Mouse (Mus musculus) intestine, embryonic 14.5 days (tissue): ENCODE measurements around the gene Ucp2. TPM values are rescaled to one million over a fixed set of nuclear protein-coding genes. Genes with fewer than 3 reads are reported as not detected.

Source experiments
- ATAC-seq: fragments of 200-750 bp; cut with Nextera tagmentation; replicated peaks from 2 replicates; pipeline ENCODE4 v1.8.0; 2017; ENCODE audit warnings: low read depth, moderate number of reproducible peaks, moderate TSS enrichment, moderate library complexity; ENCODE audit not compliant: low FRiP score, low TSS enrichment
- DNase-seq: peaks from one replicate; pipeline ENCODE4 v3.0.0-alpha.2; 2018; ENCODE audit warnings: low spot score
- H3K27ac ChIP-seq: fragments of 300-500 bp; sonication (generic); 2 replicates; pipeline ENCODE4 v1.5.1; 2014; ENCODE audit warnings: low read depth, mild to moderate bottlenecking, control low read depth
- H3K27me3 ChIP-seq: fragments of 300-500 bp; sonication (generic); replicated peaks from 2 replicates; pipeline ENCODE4 v1.6.1; 2014; ENCODE audit warnings: low read length, control low read depth; ENCODE audit not compliant: control insufficient read depth, insufficient read depth
- H3K36me3 ChIP-seq: fragments of 300-500 bp; sonication (generic); 2 replicates; pipeline ENCODE4 v1.6.1; 2014; ENCODE audit warnings: low read length, control low read depth; ENCODE audit not compliant: control insufficient read depth, insufficient read depth
- H3K4me1 ChIP-seq: fragments of 300-500 bp; sonication (generic); replicated peaks from 2 replicates; pipeline ENCODE4 v1.6.1; 2014; ENCODE audit warnings: low read length, control low read depth, mixed read lengths; ENCODE audit not compliant: control insufficient read depth, insufficient read depth
- H3K4me2 ChIP-seq: fragments of 300-500 bp; sonication (generic); 2 replicates; pipeline ENCODE4 v1.6.1; 2014; ENCODE audit warnings: low read length
- H3K4me3 ChIP-seq: fragments of 300-500 bp; sonication (generic); 2 replicates; pipeline ENCODE4 v1.5.1; 2014; ENCODE audit warnings: low read depth, low read length, control low read depth, mixed read lengths
- H3K9ac ChIP-seq: fragments of 300-500 bp; sonication (generic); 2 replicates; pipeline ENCODE4 v1.6.1; 2014; ENCODE audit warnings: mild to moderate bottlenecking, low read length
- H3K9me3 ChIP-seq: fragments of 300-500 bp; sonication (generic); 2 replicates; pipeline ENCODE4 v1.6.1; 2016; ENCODE audit warnings: low read length, control low read depth; ENCODE audit not compliant: control insufficient read depth
- WGBS: fragments of 180-500 bp; shearing (Covaris S2); extraction: QIAGEN DNeasy Blood & Tissue Kit; methylation state at CpG from one replicate; pipeline ENCODE4 v1.1.7; 2014; 5-methylcytosine and 5-hydroxymethylcytosine counted together
- polyA plus RNA-seq: library from polyadenylated mRNA; unstranded; fragments of >200 nt; fragmentation: Nextera tagmentation; extraction: Ambion mirVana; gene quantifications from 2 replicates; pipeline ENCODE4 v1.2.1, GENCODE M21; 2014

Gene Ucp2
- polyA plus RNA-seq, 1 experiment from 2014 or later, result 179 TPM

- Histone ChIP-seq H3K4me3 (no peak overlapping the region), H3K27ac (no peak overlapping the region), H3K4me2 (no peak overlapping the region), H3K4me1 (no peaks in the 10 kb centered on the region), H3K9ac (no peak overlapping the region), H3K36me3 (peaks cover 18% of the 10 kb centered on the region), H3K27me3 (no peaks in the 10 kb centered on the region), H3K9me3 (no peaks in the 10 kb centered on the region)
- 79% methylated on average over 7 of the region's 7 CpGs for WGBS
- ATAC-seq, result no peak
- no peak for DNase-seq
Measured at GRCm38 (mm10) chr7:100502374-100502922, 9.3 kb downstream of the Ucp2 start.

DNA sequence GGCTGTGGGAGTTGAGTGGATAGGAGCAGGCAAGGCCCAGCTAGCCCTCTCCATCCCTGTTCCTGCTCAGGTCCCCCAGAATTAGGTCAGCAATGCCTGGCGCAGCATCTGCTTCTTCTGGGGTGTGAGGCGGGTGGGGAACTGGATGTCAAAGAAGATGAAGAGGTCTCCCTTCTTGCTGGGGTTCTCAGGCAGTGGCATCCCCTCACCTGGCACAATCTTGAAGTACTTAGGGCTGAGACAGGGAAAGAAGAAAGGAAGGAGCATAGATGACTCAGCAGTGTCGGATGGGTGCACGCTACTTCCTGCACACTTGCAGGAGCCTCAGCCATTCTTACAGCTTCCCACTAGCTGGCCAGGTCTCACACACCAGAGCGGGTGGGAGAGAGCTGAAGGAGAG lies 9.9 kb downstream of the Ucp2 start:
- 87% methylated on average over 5 of the region's 5 CpGs for WGBS

DNA sequence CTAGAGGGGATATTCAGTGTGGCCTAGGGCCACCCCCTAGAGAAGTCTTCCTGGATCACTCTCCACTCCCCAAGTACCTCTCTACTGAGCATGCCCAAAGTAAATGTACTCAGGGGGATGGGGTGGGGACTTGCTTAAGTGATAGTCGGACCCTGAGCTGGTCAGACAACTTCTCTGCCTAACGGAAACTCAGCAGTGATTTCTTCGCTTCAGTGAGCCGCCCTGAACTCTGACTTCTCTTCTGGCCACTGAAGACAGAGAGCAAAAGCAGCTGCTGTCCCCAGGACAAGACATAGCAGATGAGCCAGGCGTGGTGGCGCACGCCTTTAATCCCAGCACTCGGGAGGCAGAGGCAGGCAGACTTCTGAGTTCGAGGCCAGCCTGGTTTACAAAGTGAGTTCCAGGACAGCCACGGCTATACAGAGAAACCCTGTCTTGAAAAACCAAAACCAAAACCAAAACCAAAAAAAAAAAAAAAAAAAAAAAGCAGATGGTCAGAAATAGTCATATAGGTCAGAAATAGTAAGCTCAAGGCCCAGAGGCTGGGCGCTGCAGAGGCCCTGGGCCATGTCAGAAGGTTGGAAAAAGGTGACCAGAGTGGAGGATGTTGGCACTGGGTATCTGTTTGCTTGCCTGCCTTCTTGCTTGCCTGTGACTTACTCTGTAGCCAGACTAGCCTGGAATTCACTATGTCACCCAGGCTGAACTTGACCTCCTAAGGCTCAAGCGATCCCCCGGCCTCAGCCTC lies 11.8 kb downstream of the Ucp2 start:
- no peak overlapping the region for H3K27ac ChIP-seq
- H3K36me3 ChIP-seq, result no peaks in the 10 kb centered on the region
- H3K9me3 ChIP-seq, result no peaks in the 10 kb centered on the region
- ATAC-seq, result no peak
- 78% methylated on average over 13 of the region's 13 CpGs for WGBS
- H3K4me3 ChIP-seq, result no peak overlapping the region
- no peak for DNase-seq
- no peak overlapping the region for H3K9ac ChIP-seq
- H3K4me2 ChIP-seq, result no peak overlapping the region
- no peaks in the 10 kb centered on the region for H3K27me3 ChIP-seq
- H3K4me1 ChIP-seq, result no peaks in the 10 kb centered on the region

More for the DNA sequence above, 9.9 kb downstream of the Ucp2 start:
- ATAC-seq, result no peak
- Histone ChIP-seq H3K9me3 (no peaks in the 10 kb centered on the region), H3K4me2 (no peak overlapping the region), H3K4me1 (no peaks in the 10 kb centered on the region), H3K36me3 (peaks cover 12% of the 10 kb centered on the region), H3K27me3 (no peaks in the 10 kb centered on the region), H3K27ac (no peak overlapping the region), H3K4me3 (no peak overlapping the region), H3K9ac (no peak overlapping the region)
- DNase-seq, result no peak

DNA sequence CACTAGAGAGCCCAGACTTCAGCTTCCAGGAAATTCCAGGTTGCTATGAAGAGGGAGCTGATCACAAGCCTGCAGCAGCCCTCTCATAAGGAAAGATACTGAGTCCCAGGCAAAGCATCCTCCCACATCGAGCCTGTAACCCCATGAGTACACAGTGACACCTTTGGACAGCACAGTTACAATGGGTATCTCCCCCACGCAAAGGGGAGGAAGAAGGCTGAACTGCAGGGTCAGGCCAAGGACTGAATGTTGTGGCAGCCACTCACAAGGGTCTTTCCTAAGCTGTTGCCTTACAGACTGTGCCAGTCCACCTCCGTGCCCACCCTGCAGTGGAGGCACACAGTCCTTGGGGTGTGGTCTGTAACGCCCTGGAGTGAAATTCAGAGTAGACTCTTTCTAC lies 13.4 kb downstream of the Ucp2 start:
- no peak overlapping the region for H3K9ac ChIP-seq
- H3K27me3 ChIP-seq, result no peaks in the 10 kb centered on the region
- DNase-seq, result no peak
- H3K9me3 ChIP-seq, result no peaks in the 10 kb centered on the region
- no peak for ATAC-seq
- no peaks in the 10 kb centered on the region for H3K4me1 ChIP-seq
- 70% methylated on average over 4 of the region's 4 CpGs for WGBS
- H3K4me3 ChIP-seq, result no peak overlapping the region
- no peaks in the 10 kb centered on the region for H3K36me3 ChIP-seq
- no peak overlapping the region for H3K4me2 ChIP-seq
- H3K27ac ChIP-seq, result no peak overlapping the region

DNA sequence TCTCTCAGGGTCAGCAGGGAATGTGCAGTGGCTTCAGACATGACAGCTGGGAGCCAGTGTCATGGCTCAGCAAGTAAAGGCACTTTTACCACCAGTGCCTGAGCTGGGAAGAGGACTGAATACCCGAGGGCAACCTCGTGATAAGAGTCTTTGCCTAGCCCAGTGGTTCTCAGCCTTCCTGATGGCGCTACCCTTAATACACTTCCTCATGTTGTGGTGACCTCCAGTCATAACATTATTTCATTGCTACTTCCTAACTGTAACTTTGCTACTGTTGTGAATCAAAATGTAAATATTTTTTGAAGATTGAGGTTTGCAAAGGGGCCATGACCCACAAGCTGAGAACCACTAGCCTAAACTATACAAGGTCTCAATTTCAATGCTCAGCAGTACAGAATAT lies 15.5 kb downstream of the Ucp2 start:
- no peak for DNase-seq
- no peak overlapping the region for H3K27ac ChIP-seq
- H3K9ac ChIP-seq, result no peak overlapping the region
- H3K4me3 ChIP-seq, result no peak overlapping the region
- H3K36me3 ChIP-seq, result no peaks in the 10 kb centered on the region
- 53% methylated on average over 3 of the region's 3 CpGs for WGBS
- no peak for ATAC-seq
- H3K9me3 ChIP-seq, result no peaks in the 10 kb centered on the region
- no peaks in the 10 kb centered on the region for H3K27me3 ChIP-seq
- no peaks in the 10 kb centered on the region for H3K4me1 ChIP-seq
- no peak overlapping the region for H3K4me2 ChIP-seq

DNA sequence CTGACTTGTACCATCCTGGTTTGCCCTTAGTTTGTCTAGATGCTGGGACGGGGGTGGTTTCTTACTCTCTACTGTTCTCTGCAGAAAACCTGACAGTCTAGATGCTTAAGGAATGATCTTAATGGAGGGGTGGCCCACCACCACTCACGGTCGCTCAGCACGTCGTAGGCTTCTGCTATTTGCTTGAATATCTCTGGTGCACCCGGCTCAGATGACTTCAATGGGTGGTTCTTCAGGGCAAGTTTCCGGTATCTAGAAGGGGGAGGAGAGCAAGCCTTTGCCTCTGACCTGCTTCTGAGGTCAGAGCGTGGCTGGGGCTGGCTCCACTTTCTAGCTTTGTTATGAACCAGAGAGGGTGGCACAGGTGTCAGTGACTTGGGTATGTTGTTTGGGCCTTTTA lies 18.5 kb downstream of the Ucp2 start:
- Histone ChIP-seq H3K9me3 (no peaks in the 10 kb centered on the region), H3K4me3 (no peak overlapping the region), H3K9ac (no peak overlapping the region), H3K4me1 (no peaks in the 10 kb centered on the region), H3K27me3 (no peaks in the 10 kb centered on the region), H3K4me2 (no peak overlapping the region), H3K27ac (no peak overlapping the region), H3K36me3 (no peaks in the 10 kb centered on the region)
- WGBS, result 72% methylated on average over 8 of the region's 8 CpGs
- no peak for ATAC-seq
- no peak for DNase-seq

DNA sequence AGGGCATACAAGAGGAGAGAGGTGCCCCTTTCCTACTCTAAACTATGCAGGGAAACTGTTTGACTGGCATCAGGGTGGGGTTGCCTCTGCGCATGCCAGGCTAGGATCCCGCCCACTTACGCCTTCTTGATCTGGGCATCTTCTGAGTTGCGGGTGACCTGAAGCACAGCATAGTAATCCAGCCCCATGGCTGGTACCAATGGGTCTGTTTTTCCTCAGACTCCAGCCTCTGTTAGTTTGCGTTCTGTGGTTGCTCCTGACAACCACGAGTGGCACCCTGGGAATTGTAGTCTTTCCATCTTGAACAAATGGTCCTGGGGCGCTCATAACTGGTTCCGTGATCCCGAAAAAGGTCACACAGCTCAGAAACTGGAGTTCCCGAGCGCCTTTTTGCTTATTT lies 21.4 kb downstream of the Ucp2 start, which contains the start of gene Dnajb13:
Dnajb13 (minus strand) TSS at position 388 of the 400 bp plus-strand sequence.
- ATAC-seq, result peak; percentile 32; the same call in 1 of the 2 replicates
- H3K27me3 ChIP-seq, result no peaks in the 10 kb centered on the region
- no peak within 1 kb of the TSS for H3K9ac ChIP-seq
- DNase-seq, result no peak
- no peaks in the 10 kb centered on the region for H3K4me1 ChIP-seq
- no peaks in the 10 kb centered on the region for H3K36me3 ChIP-seq
- H3K4me2 ChIP-seq, result no peak within 1 kb of the TSS
- no peak within 1 kb of the TSS for H3K27ac ChIP-seq
- WGBS, result 50% methylated on average over 11 of the region's 11 CpGs
- no peak within 1 kb of the TSS for H3K4me3 ChIP-seq
- H3K9me3 ChIP-seq, result no peaks in the 10 kb centered on the region

DNA sequence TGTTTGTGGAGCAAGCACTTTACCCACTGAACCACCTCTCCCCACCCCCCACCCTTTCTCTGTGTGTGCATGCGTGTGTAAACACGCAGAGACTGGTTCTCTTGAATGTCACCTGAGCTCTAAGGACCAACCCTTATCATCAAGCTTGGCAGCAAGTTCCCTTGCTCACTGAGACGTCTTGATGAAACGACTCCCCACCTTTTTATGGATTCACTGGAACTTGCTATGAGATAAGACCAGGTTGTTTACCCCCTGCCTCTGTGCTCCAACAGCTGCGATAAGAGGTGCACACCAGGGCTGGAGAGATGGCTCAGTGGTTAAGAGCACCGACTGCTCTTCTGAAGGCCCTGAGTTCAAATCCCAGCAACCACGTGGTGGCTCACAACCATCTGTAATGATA lies 27.1 kb downstream of the Ucp2 start:
- H3K36me3 ChIP-seq, result no peaks in the 10 kb centered on the region
- 56% methylated on average over 7 of the region's 7 CpGs for WGBS
- no peaks in the 10 kb centered on the region for H3K4me1 ChIP-seq
- no peak overlapping the region for H3K27ac ChIP-seq
- no peaks in the 10 kb centered on the region for H3K9me3 ChIP-seq
- H3K4me2 ChIP-seq, result no peak overlapping the region
- no peaks in the 10 kb centered on the region for H3K27me3 ChIP-seq
- DNase-seq (no peak), ATAC-seq (peak; percentile 18; the same call in 1 of the 2 replicates)
- H3K9ac ChIP-seq, result no peak overlapping the region
- H3K4me3 ChIP-seq, result no peak overlapping the region
